Mouse (Mus musculus): ENCODE measurements around the gene Tshz2. TPM values are rescaled to one million over a fixed set of nuclear protein-coding genes. Genes with fewer than 3 reads are reported as not detected.

The Tshz2 gene
- polyA plus RNA-seq, 1 experiment: 16.1 TPM

DNA sequence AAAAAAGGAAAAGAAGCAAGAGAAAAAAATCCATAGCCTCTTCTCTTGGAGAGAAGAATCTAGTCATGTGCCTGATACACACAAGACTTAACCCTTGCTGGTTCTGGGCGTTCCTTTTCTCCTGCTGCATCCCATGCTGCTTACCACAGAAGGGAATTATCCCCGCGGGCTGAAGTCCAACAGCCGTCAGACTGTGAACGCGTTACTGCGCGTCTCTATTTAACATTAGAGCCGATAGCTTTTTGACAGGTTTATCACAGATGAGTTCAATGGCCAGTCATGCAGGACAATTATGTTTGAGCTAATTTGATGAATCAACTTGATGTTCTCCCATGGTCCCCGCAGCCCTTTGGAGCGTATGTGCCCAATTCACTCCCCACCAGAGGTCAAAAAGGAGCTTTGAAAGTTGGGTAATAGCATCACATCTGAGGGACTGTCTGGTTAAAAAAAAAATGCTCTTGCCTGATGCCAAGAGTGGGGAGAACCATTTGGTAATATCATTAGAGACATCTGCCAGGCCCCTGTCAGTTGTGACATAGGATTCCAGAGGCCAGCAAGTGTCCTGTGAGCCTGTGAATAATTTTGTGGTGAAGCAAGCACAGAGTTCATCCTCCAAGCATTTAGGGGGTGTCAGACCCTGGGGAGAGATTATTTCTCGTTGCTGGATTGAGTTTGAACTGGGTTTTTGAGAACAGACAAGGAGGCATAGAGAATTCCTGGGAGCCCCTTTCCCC lies 54.1 kb downstream of the Tshz2 start:
- 19% methylated on average over 12 of the region's 12 CpGs for WGBS

DNA sequence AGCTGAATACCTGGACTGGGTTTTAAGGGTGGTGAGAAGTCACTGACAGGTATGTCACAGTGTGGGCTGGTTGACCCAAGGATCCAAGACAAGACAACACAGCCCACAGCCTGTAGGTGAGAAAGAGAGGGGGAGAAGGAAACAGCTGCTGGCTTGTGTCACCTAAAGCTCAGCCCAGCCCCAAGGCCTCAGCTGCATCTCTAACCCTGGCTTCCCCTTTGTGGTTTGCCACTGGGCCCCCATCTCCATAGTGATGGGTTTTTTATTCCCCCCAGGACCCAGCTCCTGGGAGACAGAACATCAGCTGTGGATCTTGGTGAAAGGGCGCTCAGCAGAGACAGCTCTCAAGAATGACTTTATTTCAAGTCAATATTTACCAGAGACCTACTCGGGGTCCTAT lies 57.2 kb downstream of the Tshz2 start:
- 81% methylated on average over 2 of the region's 2 CpGs for WGBS
- no peak overlapping the region for H3K27ac ChIP-seq (ENCODE audit: insufficient read depth, low read length)

More for the DNA sequence above, 54.1 kb downstream of the Tshz2 start:
- Histone ChIP-seq H3K4me3 (replicated peaks; ENCODE audit: insufficient read depth, low read depth, low read length) (no peak overlapping the region), H3K27me3 (ENCODE audit: control insufficient read depth, insufficient read depth, low read length) (no peaks in the 10 kb centered on the region; the same call in 1 of the 2 replicates), H3K27ac (ENCODE audit: insufficient read depth, low read length) (no peak overlapping the region), H3K4me1 (ENCODE audit: control insufficient read depth, insufficient read depth, low read length) (no peaks in the 10 kb centered on the region)
- DNase-seq: no peak
- no peak for TF ChIP-seq POLR2A (IDR thresholded peaks at IDR 0.05; ENCODE audit: borderline replicate concordance, insufficient read depth, low read length)
- TF ChIP-seq CTCF (IDR thresholded peaks at IDR 0.05; ENCODE audit: borderline replicate concordance, insufficient read depth, low read depth, low read length): no peak

DNA sequence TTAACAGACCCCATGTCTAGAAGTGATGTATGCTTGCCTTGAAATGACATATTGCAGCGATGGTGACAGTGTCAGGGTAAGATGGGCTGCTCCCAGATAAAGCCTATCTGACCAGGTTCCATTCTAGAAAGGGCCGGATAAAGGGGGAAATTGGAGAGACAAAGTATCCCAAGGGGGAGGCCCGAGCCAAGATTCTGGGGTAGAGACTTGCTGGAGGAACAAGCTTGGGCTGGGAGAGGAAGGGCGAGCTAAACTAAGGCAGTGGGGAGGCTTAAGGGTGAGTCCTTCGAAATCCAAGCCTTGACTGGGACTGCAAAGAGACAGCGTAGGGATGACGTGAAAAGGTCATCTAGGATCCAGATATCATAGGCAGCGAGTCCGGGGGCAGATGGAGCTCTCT lies 61.7 kb downstream of the Tshz2 start:
- TF ChIP-seq POLR2A (IDR thresholded peaks at IDR 0.05; ENCODE audit: borderline replicate concordance, insufficient read depth, low read length) (no peak), CTCF (IDR thresholded peaks at IDR 0.05; ENCODE audit: borderline replicate concordance, insufficient read depth, low read depth, low read length) (no peak)
- WGBS: 75% methylated on average over 9 of the region's 9 CpGs
- H3K27me3 ChIP-seq (ENCODE audit: control insufficient read depth, insufficient read depth, low read length): no peaks in the 10 kb centered on the region; the same call in 1 of the 2 replicates
- DNase-seq: no peak
- no peak overlapping the region for H3K27ac ChIP-seq (ENCODE audit: insufficient read depth, low read length)
- no peaks in the 10 kb centered on the region for H3K4me1 ChIP-seq (ENCODE audit: control insufficient read depth, insufficient read depth, low read length)
- H3K4me3 ChIP-seq (replicated peaks; ENCODE audit: insufficient read depth, low read depth, low read length): no peak overlapping the region

More for the DNA sequence above, 57.2 kb downstream of the Tshz2 start:
- Histone ChIP-seq H3K4me3 (replicated peaks; ENCODE audit: insufficient read depth, low read depth, low read length) (no peak overlapping the region), H3K4me1 (ENCODE audit: control insufficient read depth, insufficient read depth, low read length) (no peaks in the 10 kb centered on the region), H3K27me3 (ENCODE audit: control insufficient read depth, insufficient read depth, low read length) (no peaks in the 10 kb centered on the region; the same call in 1 of the 2 replicates)
- TF ChIP-seq POLR2A (IDR thresholded peaks at IDR 0.05; ENCODE audit: borderline replicate concordance, insufficient read depth, low read length) (no peak), CTCF (IDR thresholded peaks at IDR 0.05; ENCODE audit: borderline replicate concordance, insufficient read depth, low read depth, low read length) (no peak)
- DNase-seq: no peak

DNA sequence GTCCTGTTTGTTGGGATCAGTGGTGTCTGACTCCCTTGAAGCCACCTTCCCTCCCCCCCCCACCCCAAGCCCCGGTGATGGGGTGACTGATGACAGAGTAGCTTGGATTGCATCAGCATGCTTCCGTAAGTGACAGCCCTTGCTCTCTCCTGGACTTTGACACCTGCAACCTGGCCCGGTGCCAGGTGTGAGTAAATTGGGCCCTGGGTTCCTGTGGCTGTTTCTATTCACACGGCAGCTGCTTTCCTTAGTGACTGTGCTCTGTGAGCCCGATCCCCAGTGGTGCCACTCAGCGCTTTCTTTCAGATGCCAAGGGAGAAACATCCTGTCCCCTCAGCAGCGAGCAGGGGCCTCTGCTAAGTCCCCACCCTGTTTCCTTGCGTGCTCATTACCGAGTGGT lies 62.2 kb downstream of the Tshz2 start:
- Histone ChIP-seq H3K27me3 (ENCODE audit: control insufficient read depth, insufficient read depth, low read length) (no peaks in the 10 kb centered on the region; the same call in 1 of the 2 replicates), H3K4me1 (ENCODE audit: control insufficient read depth, insufficient read depth, low read length) (no peaks in the 10 kb centered on the region), H3K27ac (ENCODE audit: insufficient read depth, low read length) (no peak overlapping the region), H3K4me3 (replicated peaks; ENCODE audit: insufficient read depth, low read depth, low read length) (no peak overlapping the region)
- WGBS: 51% methylated on average over 9 of the region's 9 CpGs
- DNase-seq: no peak
- TF ChIP-seq POLR2A (IDR thresholded peaks at IDR 0.05; ENCODE audit: borderline replicate concordance, insufficient read depth, low read length): no peak
- no peak for TF ChIP-seq CTCF (IDR thresholded peaks at IDR 0.05; ENCODE audit: borderline replicate concordance, insufficient read depth, low read depth, low read length)

DNA sequence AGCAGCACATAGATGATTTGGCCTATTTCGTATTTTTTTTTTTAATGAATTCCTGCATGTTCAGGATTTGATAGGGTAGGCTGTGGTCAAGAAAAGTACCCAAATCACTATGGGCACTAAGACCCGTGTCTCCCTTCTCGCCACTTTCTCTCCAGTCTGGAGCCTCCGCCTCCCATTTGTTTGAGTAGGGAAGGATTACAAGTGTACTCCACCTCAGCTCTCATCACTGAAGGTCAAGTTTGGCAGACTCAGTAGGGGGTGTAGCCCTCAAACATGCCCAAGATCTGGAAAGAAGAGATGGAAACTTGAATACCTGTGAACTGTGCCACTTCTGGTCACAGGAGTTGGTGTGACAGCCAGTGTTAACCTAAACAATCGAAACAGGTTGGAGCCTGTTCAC lies 66.3 kb downstream of the Tshz2 start:
- Histone ChIP-seq H3K4me3 (replicated peaks; ENCODE audit: insufficient read depth, low read depth, low read length) (no peak overlapping the region), H3K4me1 (ENCODE audit: control insufficient read depth, insufficient read depth, low read length) (no peaks in the 10 kb centered on the region), H3K27me3 (ENCODE audit: control insufficient read depth, insufficient read depth, low read length) (no peaks in the 10 kb centered on the region), H3K27ac (ENCODE audit: insufficient read depth, low read length) (no peak overlapping the region)
- 94% methylated on average over 5 of the region's 5 CpGs for WGBS
- no peak for TF ChIP-seq CTCF (IDR thresholded peaks at IDR 0.05; ENCODE audit: borderline replicate concordance, insufficient read depth, low read depth, low read length)
- no peak for TF ChIP-seq POLR2A (IDR thresholded peaks at IDR 0.05; ENCODE audit: borderline replicate concordance, insufficient read depth, low read length)
- no peak for DNase-seq

DNA sequence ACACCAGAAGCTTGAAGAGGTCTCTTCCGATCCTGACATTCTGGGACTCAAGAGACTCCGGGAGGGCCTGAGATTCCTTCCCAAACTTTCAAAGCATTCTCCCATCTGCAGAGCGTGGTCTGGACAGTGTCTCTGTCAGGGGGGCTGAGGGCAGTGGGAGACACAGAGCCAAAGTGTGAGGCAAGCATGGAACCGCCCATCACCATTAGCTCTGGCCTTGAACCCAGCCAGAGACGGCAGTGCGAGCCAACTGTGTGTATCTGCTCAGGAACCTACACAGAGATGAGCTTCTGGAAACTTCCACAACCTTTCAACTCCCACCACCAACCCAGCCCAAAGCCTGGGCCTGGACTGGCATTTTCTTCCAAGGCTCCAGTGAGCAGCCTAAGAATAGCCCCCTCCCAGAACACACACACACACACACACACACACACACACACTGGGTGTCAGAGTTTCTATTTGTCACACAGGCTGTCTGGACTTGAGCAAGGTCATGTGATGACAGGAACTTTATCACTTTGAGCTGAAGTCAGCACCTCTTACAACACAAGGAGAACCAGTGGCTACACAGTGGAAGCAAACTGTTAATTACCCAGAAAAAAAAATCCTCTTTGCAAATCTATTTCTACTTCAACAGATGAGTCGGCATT lies 67.2 kb downstream of the Tshz2 start:
- no peak for DNase-seq
- H3K4me3 ChIP-seq (replicated peaks; ENCODE audit: insufficient read depth, low read depth, low read length): no peak overlapping the region
- H3K27ac ChIP-seq (ENCODE audit: insufficient read depth, low read length): no peak overlapping the region
- TF ChIP-seq POLR2A (IDR thresholded peaks at IDR 0.05; ENCODE audit: borderline replicate concordance, insufficient read depth, low read length): no peak
- TF ChIP-seq CTCF (IDR thresholded peaks at IDR 0.05; ENCODE audit: borderline replicate concordance, insufficient read depth, low read depth, low read length): no peak
- 41% methylated on average over 7 of the region's 7 CpGs for WGBS
- H3K4me1 ChIP-seq (ENCODE audit: control insufficient read depth, insufficient read depth, low read length): no peaks in the 10 kb centered on the region
- H3K27me3 ChIP-seq (ENCODE audit: control insufficient read depth, insufficient read depth, low read length): no peaks in the 10 kb centered on the region

DNA sequence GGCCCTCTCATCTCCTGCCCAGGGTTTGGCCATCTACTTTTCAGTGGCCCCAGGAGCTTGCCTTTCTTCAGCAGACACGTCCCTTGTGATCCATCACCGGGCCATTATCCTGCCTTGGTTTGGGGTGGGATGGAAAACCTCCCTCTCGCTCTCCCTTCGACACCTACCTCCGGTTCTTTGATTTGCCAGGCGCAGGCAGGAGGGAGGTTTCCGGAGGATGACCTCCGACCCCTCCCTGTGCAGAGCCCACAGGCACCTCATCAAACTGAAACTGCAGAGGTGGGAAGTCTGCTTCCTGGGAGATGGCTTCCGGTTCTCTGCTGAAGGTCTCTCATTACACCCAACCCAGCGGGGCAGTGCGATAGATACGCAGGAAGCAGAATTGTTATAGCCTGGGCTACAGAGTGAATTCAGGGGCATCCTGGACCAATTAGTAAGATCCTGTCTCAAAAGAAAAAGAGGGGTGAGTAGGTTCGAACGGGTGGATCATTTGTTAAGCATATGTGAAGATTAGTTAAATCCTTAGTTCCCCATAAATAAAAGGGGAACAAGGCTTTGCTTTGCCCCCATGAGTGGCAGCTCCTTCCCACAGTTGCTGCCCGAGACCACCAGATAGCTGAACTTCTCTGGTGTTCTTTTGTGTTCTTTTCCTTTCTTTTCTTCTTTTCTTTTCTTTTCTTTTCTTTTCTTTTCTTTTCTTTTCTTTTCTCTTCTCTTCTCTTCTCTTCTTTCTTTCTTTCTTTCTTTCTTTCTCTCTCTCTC lies 70.1 kb downstream of the Tshz2 start:
- H3K4me1 ChIP-seq (ENCODE audit: control insufficient read depth, insufficient read depth, low read length): no peaks in the 10 kb centered on the region
- no peak overlapping the region for H3K4me3 ChIP-seq (replicated peaks; ENCODE audit: insufficient read depth, low read depth, low read length)
- WGBS: 79% methylated on average over 15 of the region's 15 CpGs
- no peaks in the 10 kb centered on the region for H3K27me3 ChIP-seq (ENCODE audit: control insufficient read depth, insufficient read depth, low read length)
- DNase-seq: no peak
- H3K27ac ChIP-seq (ENCODE audit: insufficient read depth, low read length): no peak overlapping the region
- TF ChIP-seq CTCF (IDR thresholded peaks at IDR 0.05; ENCODE audit: borderline replicate concordance, insufficient read depth, low read depth, low read length) (no peak), POLR2A (IDR thresholded peaks at IDR 0.05; ENCODE audit: borderline replicate concordance, insufficient read depth, low read length) (no peak)
